Mouse (Mus musculus): Measurements from ENCODE around the gene Rpl19. TPM values are rescaled to one million over a fixed set of nuclear protein-coding genes. Genes with fewer than 3 reads are reported as not detected.

Gene Rpl19
- total and polyA plus RNA-seq, 3 experiments = 2,949 to 5,259 (median 3,446) TPM

DNA sequence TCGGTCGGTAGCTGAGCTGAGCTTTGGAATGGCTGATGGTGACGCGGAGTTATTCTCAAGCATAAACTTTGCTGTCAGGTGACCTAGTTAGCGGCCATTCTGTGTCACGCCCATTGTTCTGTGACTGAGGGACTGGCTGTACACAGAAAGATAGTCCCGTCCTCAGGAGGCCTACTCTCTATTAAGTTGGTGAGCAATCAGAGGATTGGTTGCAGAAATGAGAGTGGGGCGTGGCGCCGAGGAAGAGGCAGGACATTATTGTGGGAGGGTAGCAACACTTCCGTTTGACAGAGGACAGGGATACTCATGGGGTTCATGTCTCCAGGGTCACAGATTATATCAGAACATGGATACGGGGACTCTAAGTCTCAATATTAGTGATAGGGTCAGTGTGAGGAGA is 39.7 kb downstream of the Rpl19 start:
- in situ Hi-C loops (cut with MboI; ENCODE audit: low pct_ligation_motif_present, low pct_unique_long_range_greater_than_20kb, low sequenced_read_pairs) (no loop called here), dilution Hi-C loops (cut with MboI; ENCODE audit: extremely low pct_ligation_motif_present, extremely low pct_unique_long_range_greater_than_20kb, low sequenced_read_pairs) (no loop called here)
- Histone ChIP-seq H3K27ac (ENCODE audit: insufficient read depth, low read depth) (no peak overlapping the region), H3K4me2 (ENCODE audit: insufficient read depth, low read depth, poor library complexity, severe bottlenecking) (no peak overlapping the region), H3K9ac (ENCODE audit: insufficient read depth, low read depth) (no peak overlapping the region), H3K36me3 (replicated peaks in 1 of 2; ENCODE audit: control insufficient read depth in 1 of 2, insufficient read depth in 1 of 2, low read length in 1 of 2) (no peaks in the 10 kb centered on the region), H3K27me3 (replicated peaks) (no peaks in the 10 kb centered on the region), H3K4me1 (ENCODE audit: control insufficient read depth in 1 of 2, insufficient read depth in 2 of 2) (peaks cover 10 to 15% of the 10 kb centered on the region in 2 experiments; a peak in 3 of 4 replicates), H3K79me2 (replicated peaks; ENCODE audit: control insufficient read depth, extremely low read depth, insufficient read depth, poor library complexity, severe bottlenecking) (no peaks in the 10 kb centered on the region), H3K9me3 (replicated peaks; ENCODE audit: low read length) (no peaks in the 10 kb centered on the region), H3K4me3 (replicated peaks in 1 of 3; ENCODE audit: low read depth in 2 of 3, low read length in 2 of 3, poor library complexity in 1 of 3) (no peak overlapping the region)
- no peak for DNase-seq (ENCODE audit: extremely low read depth)
- TF ChIP-seq RCOR1 (conservative IDR thresholded peaks at IDR 0.05; ENCODE audit: low read depth, low read length) (no peak), TCF12 (IDR thresholded peaks at IDR 0.05; ENCODE audit: low read depth, low read length) (no peak), PAX5 (IDR thresholded peaks at IDR 0.05; ENCODE audit: low read length) (no peak), CHD1 (IDR thresholded peaks at IDR 0.05; ENCODE audit: low read depth, low read length) (no peak), UBTF (IDR thresholded peaks at IDR 0.05; ENCODE audit: low read depth, low read length) (no peak), MAFK (IDR thresholded peaks at IDR 0.05; ENCODE audit: insufficient replicate concordance, low read length) (no peak), NRF1 (IDR thresholded peaks at IDR 0.05; ENCODE audit: low read depth, low read length) (no peak), POLR2A (IDR thresholded peaks at IDR 0.05; ENCODE audit: low read depth, low read length) (no peak)

DNA sequence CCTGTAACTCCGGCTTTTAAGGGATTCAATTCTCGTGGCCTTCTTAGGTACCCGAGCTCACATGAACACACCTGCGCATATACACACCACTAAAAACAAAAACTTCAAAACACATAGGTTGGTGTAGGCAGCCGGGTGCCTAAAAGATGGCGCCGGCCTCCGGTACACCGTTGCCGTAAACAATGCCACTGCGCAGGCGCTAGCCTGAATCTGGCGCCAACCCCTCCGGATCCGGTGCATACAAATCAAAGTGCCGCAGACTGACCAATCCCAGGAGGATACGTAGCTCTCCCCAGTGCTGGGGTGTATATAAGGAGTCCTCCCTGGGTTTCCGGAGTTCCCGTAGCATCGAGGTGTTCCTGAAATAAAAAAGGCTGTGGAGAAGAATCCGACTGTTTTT is 40.7 kb downstream of the Rpl19 start:
- H3K4me3 ChIP-seq (replicated peaks in 1 of 3; ENCODE audit: low read depth in 2 of 3, low read length in 2 of 3, poor library complexity in 1 of 3) = no peak overlapping the region
- no peak overlapping the region for H3K9ac ChIP-seq (ENCODE audit: insufficient read depth, low read depth)
- H3K79me2 ChIP-seq (replicated peaks; ENCODE audit: control insufficient read depth, extremely low read depth, insufficient read depth, poor library complexity, severe bottlenecking) = no peaks in the 10 kb centered on the region
- H3K4me1 ChIP-seq (ENCODE audit: control insufficient read depth in 1 of 2, insufficient read depth in 2 of 2) = peaks cover 2 to 4% of the 10 kb centered on the region in 2 experiments; a peak in 3 of 4 replicates
- H3K9me3 ChIP-seq (replicated peaks; ENCODE audit: low read length) = no peaks in the 10 kb centered on the region
- TF ChIP-seq BHLHE40 (IDR thresholded peaks at IDR 0.05; ENCODE audit: low read depth, low read length) (no peak), HCFC1 (IDR thresholded peaks at IDR 0.05; ENCODE audit: low read depth, low read length) (no peak), GABPA (IDR thresholded peaks at IDR 0.05; ENCODE audit: insufficient replicate concordance, low read depth, low read length) (no peak), ZKSCAN1 (IDR thresholded peaks at IDR 0.05; ENCODE audit: borderline replicate concordance, low read depth, low read length) (no peak), MEF2A (IDR thresholded peaks at IDR 0.05; ENCODE audit: borderline replicate concordance, low read depth, low read length) (no peak), MAFK (IDR thresholded peaks at IDR 0.05; ENCODE audit: insufficient replicate concordance, low read length) (no peak)
- DNase-seq (ENCODE audit: extremely low read depth) = no peak
- dilution Hi-C loops (cut with MboI; ENCODE audit: extremely low pct_ligation_motif_present, extremely low pct_unique_long_range_greater_than_20kb, low sequenced_read_pairs) (no loop called here), in situ Hi-C loops (cut with MboI; ENCODE audit: low pct_ligation_motif_present, low pct_unique_long_range_greater_than_20kb, low sequenced_read_pairs) (no loop called here)
- H3K36me3 ChIP-seq (replicated peaks in 1 of 2; ENCODE audit: control insufficient read depth in 1 of 2, insufficient read depth in 1 of 2, low read length in 1 of 2) = no peaks in the 10 kb centered on the region
- H3K4me2 ChIP-seq (ENCODE audit: insufficient read depth, low read depth, poor library complexity, severe bottlenecking) = no peak overlapping the region
- H3K27me3 ChIP-seq (replicated peaks) = no peaks in the 10 kb centered on the region
- no peak overlapping the region for H3K27ac ChIP-seq (ENCODE audit: insufficient read depth, low read depth)

DNA sequence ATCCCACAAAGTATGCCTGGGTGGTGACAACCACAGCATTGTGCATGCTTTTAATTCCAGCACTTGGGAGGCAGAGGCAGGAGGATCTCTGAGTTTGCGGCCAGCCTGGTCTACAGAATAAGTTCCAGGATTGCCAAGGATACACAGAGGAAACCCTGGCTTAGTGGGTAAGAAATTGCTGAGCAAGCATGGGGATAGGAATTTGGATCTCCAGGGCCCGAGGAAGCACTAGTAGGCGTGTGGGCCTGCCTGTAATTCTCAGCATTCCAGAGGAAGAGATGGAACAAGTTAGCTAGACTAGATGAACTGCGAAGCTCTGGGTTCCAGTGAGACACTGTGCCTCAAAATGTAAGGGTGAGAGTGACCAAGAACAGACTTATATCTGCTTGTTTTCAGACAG is 46.9 kb downstream of the Rpl19 start:
- no peaks in the 10 kb centered on the region for H3K9me3 ChIP-seq (replicated peaks; ENCODE audit: low read length)
- H3K27me3 ChIP-seq (replicated peaks) = peaks cover 10% of the 10 kb centered on the region
- H3K4me3 ChIP-seq (replicated peaks in 1 of 3; ENCODE audit: low read depth in 2 of 3, low read length in 2 of 3, poor library complexity in 1 of 3) = no peak overlapping the region
- H3K4me2 ChIP-seq (ENCODE audit: insufficient read depth, low read depth, poor library complexity, severe bottlenecking) = no peak overlapping the region
- H3K79me2 ChIP-seq (replicated peaks; ENCODE audit: control insufficient read depth, extremely low read depth, insufficient read depth, poor library complexity, severe bottlenecking) = no peaks in the 10 kb centered on the region
- TF ChIP-seq MAFK (IDR thresholded peaks at IDR 0.05; ENCODE audit: insufficient replicate concordance, low read length) = 0 out of 2 replicates have a peak, but pooled peaks have one; percentile 24
- no peak for TF ChIP-seq NELFE (IDR thresholded peaks at IDR 0.05; ENCODE audit: low read depth, low read length)
- no peak for TF ChIP-seq ETS1 (conservative IDR thresholded peaks at IDR 0.05; ENCODE audit: low read depth, low read length)
- TF ChIP-seq CTCF (conservative IDR thresholded peaks at IDR 0.05 in 1 of 2, IDR thresholded peaks at IDR 0.05 in 1 of 2; ENCODE audit: low read depth in 2 of 2, low read length in 2 of 2) = no peak
- TF ChIP-seq ZNF384 (IDR thresholded peaks at IDR 0.05; ENCODE audit: low read depth, low read length) = no peak
- no peak for TF ChIP-seq MYC (IDR thresholded peaks at IDR 0.05; ENCODE audit: low read depth, low read length)
- dilution Hi-C loops (cut with MboI; ENCODE audit: extremely low pct_ligation_motif_present, extremely low pct_unique_long_range_greater_than_20kb, low sequenced_read_pairs) = no loop called here
- in situ Hi-C loops (cut with MboI; ENCODE audit: low pct_ligation_motif_present, low pct_unique_long_range_greater_than_20kb, low sequenced_read_pairs) = no loop called here
- no peak overlapping the region for H3K27ac ChIP-seq (ENCODE audit: insufficient read depth, low read depth)
- H3K9ac ChIP-seq (ENCODE audit: insufficient read depth, low read depth) = no peak overlapping the region
- DNase-seq (ENCODE audit: extremely low read depth) = no peak
- H3K4me1 ChIP-seq (ENCODE audit: control insufficient read depth in 1 of 2, insufficient read depth in 2 of 2) = peaks cover 0 to 13% of the 10 kb centered on the region in 2 experiments; a peak in 2 of 4 replicates
- H3K36me3 ChIP-seq (replicated peaks in 1 of 2; ENCODE audit: control insufficient read depth in 1 of 2, insufficient read depth in 1 of 2, low read length in 1 of 2) = no peaks in the 10 kb centered on the region

Data from CH12.LX (cell line).